Mouse (Mus musculus): Measurements from ENCODE around the gene Bach2. TPM values are rescaled to one million over a fixed set of nuclear protein-coding genes. Genes with fewer than 3 reads are reported as not detected.
A peak's percentile ranks its signal among the peaks of the same experiment; 100 is the strongest.

Bach2 gene
- total and polyA plus RNA-seq, 2 experiments from 2014 or later: 16.0 to 19.0 TPM

- WGBS: 45% methylated on average over 7 of the region's 7 CpGs
- Histone ChIP-seq H3K4me2 (ENCODE audit: low read depth) (no peak overlapping the region), H3K9me3 (ENCODE audit: low read length) (no peaks in the 10 kb centered on the region), H3K27me3 (ENCODE audit: insufficient read depth, low read length) (no peaks in the 10 kb centered on the region), H3K9ac (no peak overlapping the region), H3K36me3 (ENCODE audit: insufficient read depth) (no peaks in the 10 kb centered on the region), H3K4me3 (ENCODE audit: low read depth, low read length) (no peak overlapping the region), H3K27ac (ENCODE audit: low read depth, low read length) (peak overlapping the region; percentile 76), H3K4me1 (ENCODE audit: insufficient read depth) (peaks cover 27% of the 10 kb centered on the region)
- ATAC-seq (peak; percentile 11; the same call in 1 of the 2 replicates), DNase-seq (peak; percentile 54)
- TF ChIP-seq CTCF (IDR thresholded peaks at IDR 0.05; ENCODE audit: low read depth): no peak
Measured at GRCm38 (mm10) chr4:32533735-32534134, 295.1 kb downstream of the Bach2 start.

GRCm38 (mm10) chr4:32535626-32536025 lies 297.0 kb downstream of the Bach2 start:
- Histone ChIP-seq H3K27me3 (ENCODE audit: insufficient read depth, low read length) (no peaks in the 10 kb centered on the region), H3K4me1 (ENCODE audit: insufficient read depth) (peaks cover 20% of the 10 kb centered on the region), H3K27ac (ENCODE audit: low read depth, low read length) (no peak overlapping the region), H3K9ac (no peak overlapping the region), H3K9me3 (ENCODE audit: low read length) (no peaks in the 10 kb centered on the region), H3K4me3 (ENCODE audit: low read depth, low read length) (no peak overlapping the region), H3K36me3 (ENCODE audit: insufficient read depth) (no peaks in the 10 kb centered on the region), H3K4me2 (ENCODE audit: low read depth) (no peak overlapping the region)
- 91% methylated on average over 7 of the region's 7 CpGs for WGBS
- no peak for TF ChIP-seq CTCF (IDR thresholded peaks at IDR 0.05; ENCODE audit: low read depth)
- ATAC-seq (no peak), DNase-seq (no peak)

- H3K4me3 ChIP-seq (ENCODE audit: low read depth, low read length): no peak overlapping the region
- no peak overlapping the region for H3K4me2 ChIP-seq (ENCODE audit: low read depth)
- 0 out of 2 replicates have a peak, but pooled peaks have one; percentile 3 for ATAC-seq
- 0 out of 2 replicates have a peak overlapping the region, but pooled peaks have one; percentile 36 for H3K27ac ChIP-seq (ENCODE audit: low read depth, low read length)
- H3K9ac ChIP-seq: no peak overlapping the region
- no peaks in the 10 kb centered on the region for H3K27me3 ChIP-seq (ENCODE audit: insufficient read depth, low read length)
- H3K9me3 ChIP-seq (ENCODE audit: low read length): no peaks in the 10 kb centered on the region
- no peak for TF ChIP-seq CTCF (IDR thresholded peaks at IDR 0.05; ENCODE audit: low read depth)
- no peak for DNase-seq
- no peaks in the 10 kb centered on the region for H3K36me3 ChIP-seq (ENCODE audit: insufficient read depth)
- 62% methylated on average over 8 of the region's 8 CpGs for WGBS
- peaks cover 8% of the 10 kb centered on the region for H3K4me1 ChIP-seq (ENCODE audit: insufficient read depth)
Measured at GRCm38 (mm10) chr4:32536870-32537508, 298.4 kb downstream of the Bach2 start.

- ATAC-seq (peak; percentile 90), DNase-seq (peak; percentile 91)
- H3K9ac ChIP-seq: no peak overlapping the region
- no peaks in the 10 kb centered on the region for H3K9me3 ChIP-seq (ENCODE audit: low read length)
- no peaks in the 10 kb centered on the region for H3K36me3 ChIP-seq (ENCODE audit: insufficient read depth)
- 0 out of 2 replicates have a peak, but pooled peaks cover 3% of the 10 kb centered on the region for H3K4me1 ChIP-seq (ENCODE audit: insufficient read depth)
- TF ChIP-seq CTCF (IDR thresholded peaks at IDR 0.05; ENCODE audit: low read depth): peak; percentile 89
- peak overlapping the region; percentile 76 for H3K27ac ChIP-seq (ENCODE audit: low read depth, low read length)
- H3K4me2 ChIP-seq (ENCODE audit: low read depth): no peak overlapping the region; the same call in 1 of the 2 replicates
- no peak overlapping the region for H3K4me3 ChIP-seq (ENCODE audit: low read depth, low read length)
- 5% methylated on average over 5 of the region's 5 CpGs for WGBS
- H3K27me3 ChIP-seq (ENCODE audit: insufficient read depth, low read length): no peaks in the 10 kb centered on the region
Measured at GRCm38 (mm10) chr4:32538088-32538487, 299.5 kb downstream of the Bach2 start.

- no peak overlapping the region for H3K4me3 ChIP-seq (ENCODE audit: low read depth, low read length)
- WGBS: 60% methylated on average over 4 of the region's 4 CpGs
- no peak overlapping the region; the same call in 1 of the 2 replicates for H3K4me2 ChIP-seq (ENCODE audit: low read depth)
- H3K9me3 ChIP-seq (ENCODE audit: low read length): no peaks in the 10 kb centered on the region
- no peak for TF ChIP-seq CTCF (IDR thresholded peaks at IDR 0.05; ENCODE audit: low read depth)
- DNase-seq (no peak), ATAC-seq (peak; percentile 30)
- peak overlapping the region; percentile 76 for H3K27ac ChIP-seq (ENCODE audit: low read depth, low read length)
- H3K27me3 ChIP-seq (ENCODE audit: insufficient read depth, low read length): no peaks in the 10 kb centered on the region
- no peaks in the 10 kb centered on the region for H3K36me3 ChIP-seq (ENCODE audit: insufficient read depth)
- H3K4me1 ChIP-seq (ENCODE audit: insufficient read depth): 0 out of 2 replicates have a peak, but pooled peaks cover 3% of the 10 kb centered on the region
- H3K9ac ChIP-seq: 0 out of 2 replicates have a peak overlapping the region, but pooled peaks have one; percentile 22
Measured at GRCm38 (mm10) chr4:32538488-32538887, 299.9 kb downstream of the Bach2 start.

GRCm38 (mm10) chr4:32538987-32539386 lies 300.4 kb downstream of the Bach2 start:
- peak; percentile 52 for DNase-seq
- Histone ChIP-seq H3K27ac (ENCODE audit: low read depth, low read length) (peak overlapping the region; percentile 76), H3K36me3 (ENCODE audit: insufficient read depth) (no peaks in the 10 kb centered on the region), H3K4me2 (ENCODE audit: low read depth) (no peak overlapping the region), H3K27me3 (ENCODE audit: insufficient read depth, low read length) (no peaks in the 10 kb centered on the region), H3K4me3 (ENCODE audit: low read depth, low read length) (no peak overlapping the region), H3K9ac (no peak overlapping the region), H3K4me1 (ENCODE audit: insufficient read depth) (0 out of 2 replicates have a peak, but pooled peaks cover 3% of the 10 kb centered on the region), H3K9me3 (ENCODE audit: low read length) (no peaks in the 10 kb centered on the region)
- TF ChIP-seq CTCF (IDR thresholded peaks at IDR 0.05; ENCODE audit: low read depth): no peak
- WGBS: 59% methylated on average over 11 of the region's 11 CpGs
- peak; percentile 59; the same call in 1 of the 2 replicates for ATAC-seq

- Histone ChIP-seq H3K27ac (ENCODE audit: low read depth, low read length) (no peak overlapping the region), H3K27me3 (ENCODE audit: insufficient read depth, low read length) (no peaks in the 10 kb centered on the region), H3K9ac (no peak overlapping the region), H3K4me3 (ENCODE audit: low read depth, low read length) (no peak overlapping the region), H3K36me3 (ENCODE audit: insufficient read depth) (no peaks in the 10 kb centered on the region), H3K9me3 (ENCODE audit: low read length) (no peaks in the 10 kb centered on the region), H3K4me2 (ENCODE audit: low read depth) (no peak overlapping the region), H3K4me1 (ENCODE audit: insufficient read depth) (no peaks in the 10 kb centered on the region)
- WGBS: 69% methylated on average over 14 of the region's 14 CpGs
- TF ChIP-seq CTCF (IDR thresholded peaks at IDR 0.05; ENCODE audit: low read depth): no peak
- no peak for DNase-seq
- peak; percentile 45 for ATAC-seq
Measured at GRCm38 (mm10) chr4:32544821-32545545, 306.4 kb downstream of the Bach2 start.
